Mouse (Mus musculus) heart, postnatal 0 days (tissue): ENCODE measurements around the gene Thrap3.

Source experiments
- CTCF ChIP-seq: IDR thresholded peaks from 2 replicates; pipeline ENCODE4 v1.5.1; 2016; ENCODE audit warnings: antibody characterized with exemption, control low read depth, low read depth
- EP300 ChIP-seq: IDR thresholded peaks from 2 replicates; pipeline ENCODE4 v1.6.1; 2016; ENCODE audit warnings: antibody characterized with exemption, low read depth

GRCm38 (mm10) chr4:126149798-126150197 is 52.8 kb downstream of the Thrap3 start:
- TF ChIP-seq CTCF (no peak), EP300 (no peak)
